Mouse (Mus musculus) layer of hippocampus, adult 18-20 months (tissue): Measurements from ENCODE around the gene Maff. TPM values are rescaled to one million over a fixed set of nuclear protein-coding genes. Genes with fewer than 3 reads are reported as not detected.

ENCODE experiments used
- DNase-seq, 2 experiments: peaks; one replicate each; pipeline ENCODE4 v3.0.0; 2022; ENCODE audit warnings: low spot score in 2 of 2
- total RNA-seq, 2 experiments: library from RNA; stranded (reverse); gene quantifications; 2 replicates each; pipeline ENCODE4 v1.2.3; 2021

The Maff gene
- total RNA-seq, 2 experiments from 2014 or later: 2.1 TPM

- DNase-seq: no peak
These were observed 17.0 kb upstream of the Maff start for GRCm38 (mm10) chr15:79329346-79329978.

- no peak for DNase-seq
These were observed 16.4 kb upstream of the Maff start for GRCm38 (mm10) chr15:79329979-79330363.

GRCm38 (mm10) chr15:79330521-79330920, 15.9 kb upstream of the Maff start:
- DNase-seq: no peak

- no peak for DNase-seq
These were observed 13.0 kb upstream of the Maff start for GRCm38 (mm10) chr15:79333409-79333808.

- DNase-seq: no peak
These were observed 11.3 kb upstream of the Maff start for GRCm38 (mm10) chr15:79335061-79335655.

- DNase-seq: no peak
These were observed 7.4 kb upstream of the Maff start for GRCm38 (mm10) chr15:79338978-79339377.

GRCm38 (mm10) chr15:79342641-79343337, 3.6 kb upstream of the Maff start:
- DNase-seq: no peak

- DNase-seq: no peak
These were observed 1.8 kb upstream of the Maff start for GRCm38 (mm10) chr15:79344627-79345026.

- DNase-seq: peak; percentile 72 to 84
These were observed 884 bp downstream of the Maff start for GRCm38 (mm10) chr15:79347165-79347844.

- DNase-seq: peak in 1 of 2 experiments; percentile 19
These were observed 1.6 kb downstream of the Maff start for GRCm38 (mm10) chr15:79347845-79348506.

- DNase-seq: no peak
These were observed 2.2 kb downstream of the Maff start for GRCm38 (mm10) chr15:79348651-79349050.

- DNase-seq: no peak
These were observed 4.4 kb downstream of the Maff start for GRCm38 (mm10) chr15:79350866-79351265.

GRCm38 (mm10) chr15:79351331-79351767, 4.9 kb downstream of the Maff start:
- no peak for DNase-seq

GRCm38 (mm10) chr15:79352479-79352878, 6.1 kb downstream of the Maff start:
- DNase-seq: no peak

GRCm38 (mm10) chr15:79353690-79354305, 7.4 kb downstream of the Maff start:
- DNase-seq: no peak

- DNase-seq: no peak
These were observed 8.2 kb downstream of the Maff start for GRCm38 (mm10) chr15:79354619-79355018.

- no peak for DNase-seq
These were observed 10.1 kb downstream of the Maff start for GRCm38 (mm10) chr15:79356481-79356880.

GRCm38 (mm10) chr15:79357036-79357911, 10.9 kb downstream of the Maff start:
- peak in 1 of 2 experiments; percentile 31 for DNase-seq

- DNase-seq: no peak
These were observed 11.7 kb downstream of the Maff start for GRCm38 (mm10) chr15:79357974-79358690.
